In genomic region chr10:122883823-122884743, GRCm38 (mm10) we compare ENCODE assay signal across 8 mouse cellular contexts.
DNase-seq lines count a peak whose midpoint lies in the region; ATAC-seq and TF ChIP-seq lines count a peak whose summit lies in the region.

No protein-coding gene starts in this region.

- peak overlapping the region; percentile 29 for H3K4me2 ChIP-seq in lung, embryonic 14.5 days
- no peak overlapping the region for H3K4me2 ChIP-seq in intestine, embryonic 16.5 days (ENCODE audit: low read depth, low read length)
- peak overlapping the region; percentile 35 for H3K4me2 ChIP-seq in neural tube, embryonic 12.5 days (replicated peaks)

- TF ChIP-seq CTCF in lung, embryonic 14.5 days (IDR thresholded peaks at IDR 0.05; ENCODE audit: low read depth): no peak; the same call in 1 of the 2 replicates

- H3K9ac ChIP-seq in lung, embryonic 14.5 days: 0 out of 2 replicates have a peak overlapping the region, but pooled peaks have one; percentile 24
- H3K9ac ChIP-seq in intestine, embryonic 16.5 days (ENCODE audit: low read depth, low read length): peak overlapping the region; percentile 65
- H3K9ac ChIP-seq in neural tube, embryonic 12.5 days: peak overlapping the region; percentile 50

- 21% methylated on average over 15 of the region's 15 CpGs for WGBS in lung, embryonic 14.5 days
- WGBS in intestine, embryonic 16.5 days: 26% methylated on average over 15 of the region's 15 CpGs
- 8% methylated on average over 15 of the region's 15 CpGs for WGBS in neural tube, embryonic 12.5 days

- no peak overlapping the region for H3K4me3 ChIP-seq in lung, embryonic 14.5 days (ENCODE audit: low read depth, low read length)
- H3K4me3 ChIP-seq in intestine, embryonic 16.5 days (ENCODE audit: low read length): no peak overlapping the region
- no peak overlapping the region for H3K4me3 ChIP-seq in neural tube, embryonic 12.5 days

- H3K9me3 ChIP-seq in lung, embryonic 14.5 days (ENCODE audit: low read depth, low read length): no peaks in the 10 kb centered on the region
- H3K9me3 ChIP-seq in intestine, embryonic 16.5 days (ENCODE audit: control insufficient read depth, low read length): no peaks in the 10 kb centered on the region
- no peaks in the 10 kb centered on the region for H3K9me3 ChIP-seq in neural tube, embryonic 12.5 days

- no peaks in the 10 kb centered on the region for H3K36me3 ChIP-seq in lung, embryonic 14.5 days (ENCODE audit: insufficient read depth)
- no peaks in the 10 kb centered on the region for H3K36me3 ChIP-seq in intestine, embryonic 16.5 days (ENCODE audit: control insufficient read depth, insufficient read depth, low read length)
- H3K36me3 ChIP-seq in neural tube, embryonic 12.5 days: no peaks in the 10 kb centered on the region

- H3K27me3 ChIP-seq in lung, embryonic 14.5 days (ENCODE audit: insufficient read depth, low read length): no peaks in the 10 kb centered on the region
- H3K27me3 ChIP-seq in intestine, embryonic 16.5 days (replicated peaks; ENCODE audit: control insufficient read depth, insufficient read depth, low read length): no peaks in the 10 kb centered on the region
- no peaks in the 10 kb centered on the region for H3K27me3 ChIP-seq in neural tube, embryonic 12.5 days (replicated peaks)

- peak; percentile 80 for ATAC-seq in lung, embryonic 14.5 days (ENCODE audit: insufficient read depth)
- peak; percentile 51 for ATAC-seq in intestine, embryonic 16.5 days
- peak; percentile 74 for ATAC-seq in neural tube, embryonic 12.5 days (ENCODE audit: low FRiP score, low read depth)
- ATAC-seq in monocyte, adult 5-6 weeks (replicated peaks; ENCODE audit: insufficient number of reproducible peaks, low FRiP score, low TSS enrichment, poor library complexity, severe bottlenecking): no peak

- peak; percentile 90 for DNase-seq in lung, embryonic 14.5 days
- no peak for DNase-seq in lung, postnatal 36 days
- peak; percentile 66 for DNase-seq in embryo, embryonic 9.5 days (ENCODE audit: extremely low spot score)
- peak; percentile 48 for DNase-seq in gastrocnemius, postnatal 25 days
- peak; percentile 70 to 72 for DNase-seq in left cerebral cortex, adult 9 months (ENCODE audit: low spot score in 2 of 2)

- H3K4me1 ChIP-seq in lung, embryonic 14.5 days (ENCODE audit: insufficient read depth): peaks cover 35% of the 10 kb centered on the region
- peaks cover 29% of the 10 kb centered on the region for H3K4me1 ChIP-seq in intestine, embryonic 16.5 days (ENCODE audit: control insufficient read depth, insufficient read depth, low read length)
- H3K4me1 ChIP-seq in neural tube, embryonic 12.5 days: peaks cover 83% of the 10 kb centered on the region

- H3K27ac ChIP-seq in lung, embryonic 14.5 days (ENCODE audit: low read depth): peak overlapping the region; percentile 88
- peak overlapping the region; percentile 84 for H3K27ac ChIP-seq in intestine, embryonic 16.5 days (ENCODE audit: low read length)
- H3K27ac ChIP-seq in neural tube, embryonic 12.5 days: peak overlapping the region; percentile 98
